Mouse (Mus musculus) thymus, postnatal 14 days (tissue): ENCODE data around the gene Rhox3e.
"Not testable (repeated sequence)": the region's sequence is repeated elsewhere in the genome, so short reads cannot be mapped to it uniquely, and the experiment has no call there.

Experiments
- DNase-seq: peaks from one replicate; pipeline ENCODE4 v3.0.0; 2021

Gene Rhox3e

GRCm38 (mm10) chrX:37541719-37542118 lies at the start of gene Rhox3e:
Gene Rhox3e, plus strand, starts transcription at chrX:37542019.
- DNase-seq = not testable (repeated sequence)

- DNase-seq = not testable (repeated sequence)
Measured at GRCm38 (mm10) chrX:37514059-37514458, 27.8 kb upstream of the Rhox3e start, which contains the start of gene Rhox4d. Gene Rhox4d, plus strand, starts transcription at chrX:37514359.

- DNase-seq = not testable (repeated sequence)
Measured at GRCm38 (mm10) chrX:37530152-37530551, 11.7 kb upstream of the Rhox3e start, which contains the start of gene Rhox2e. Gene Rhox2e, plus strand, starts transcription at chrX:37530452.

GRCm38 (mm10) chrX:37557112-37557511 lies 15.3 kb downstream of the Rhox3e start, which contains the start of gene Rhox4e:
Gene Rhox4e, plus strand, starts transcription at chrX:37557412.
- not testable (repeated sequence) for DNase-seq

- not testable (repeated sequence) for DNase-seq
Measured at GRCm38 (mm10) chrX:37571105-37571504, 29.3 kb downstream of the Rhox3e start, which contains the start of gene Rhox2f. Gene Rhox2f, plus strand, starts transcription at chrX:37571405.

GRCm38 (mm10) chrX:37572638-37573037 lies 30.8 kb downstream of the Rhox3e start:
- not testable (repeated sequence) for DNase-seq

- not testable (repeated sequence) for DNase-seq
Measured at GRCm38 (mm10) chrX:37580692-37581091, 38.9 kb downstream of the Rhox3e start, which contains the start of gene Rhox3f. Gene Rhox3f, plus strand, starts transcription at chrX:37580992.
